Mouse (Mus musculus) inflammation-experienced regulatory T-cells, adult 16 weeks (primary cell): ENCODE measurements around the gene Txndc5. TPM values are rescaled to one million over a fixed set of nuclear protein-coding genes. Genes with fewer than 3 reads are reported as not detected.

ENCODE experiments used
- polyA plus RNA-seq: library from polyadenylated mRNA; unstranded; fragments of 100-300 nt; shearing (Covaris generic); gene quantifications from one replicate; pipeline ENCODE4 v1.2.1, GENCODE M21; 2017

Gene Txndc5
- polyA plus RNA-seq: 22.7 TPM

DNA sequence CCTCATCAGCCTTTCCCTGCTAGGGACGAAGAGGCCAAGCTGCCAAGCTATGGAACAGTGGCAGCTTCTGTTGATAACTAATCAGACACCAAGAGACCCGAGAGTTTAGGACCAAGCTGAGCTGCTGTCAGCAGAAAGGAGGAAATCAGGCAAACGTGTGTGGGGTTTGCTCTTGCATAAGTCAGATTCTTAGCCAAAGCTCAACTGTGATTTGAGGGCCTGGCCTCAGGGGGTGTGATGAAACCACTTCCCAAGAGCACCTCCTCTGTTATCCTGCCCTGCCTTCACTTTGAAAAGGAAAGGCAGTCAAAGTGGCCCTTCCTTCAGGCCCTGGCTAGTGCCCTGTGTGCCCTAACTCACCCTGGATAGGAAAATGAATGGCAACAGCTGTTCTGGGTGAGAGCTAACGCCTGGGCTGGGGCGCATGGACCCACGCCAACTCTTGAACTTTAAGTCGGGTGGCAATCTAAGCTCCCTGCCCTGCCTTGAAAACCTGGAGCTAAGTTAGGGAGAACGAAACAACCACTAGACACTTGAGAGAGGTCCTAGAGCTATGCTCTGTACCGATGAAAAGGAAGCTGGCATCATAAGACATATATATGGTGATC, at the start of gene Txndc5:
Txndc5 (minus strand) TSS at position 138 of the 608 bp plus-strand sequence.

Other genes starting within 250 kb of the Txndc5 start
- gene Bmp6, start 183.7 kb downstream of the Txndc5 start, polyA plus RNA-seq: not detected
- 12.3 TPM for gene Bloc1s5, start 106.3 kb upstream of the Txndc5 start, polyA plus RNA-seq
- gene Eef1e1, start 130.2 kb upstream of the Txndc5 start, polyA plus RNA-seq: 44.1 TPM